Mouse (Mus musculus) hematopoietic stem cell, adult 5-6 weeks (primary cell): Measurements from ENCODE around the gene Ntm. TPM values are rescaled to one million over a fixed set of nuclear protein-coding genes. Genes with fewer than 3 reads are reported as not detected.

Experiments
- ATAC-seq, 2 experiments: fragments of 125-278 bp in 1 of 2; replicated peaks in 1 of 2; 2 replicates each; pipeline ENCODE4 v1.8.0; 2016 to 2017; ENCODE audit warnings: inconsistent platforms in 2 of 2, mild to moderate bottlenecking in 2 of 2, moderate number of reproducible peaks in 2 of 2, low read depth in 1 of 2, moderate TSS enrichment in 1 of 2; ENCODE audit not compliant: low FRiP score in 2 of 2, poor library complexity in 2 of 2, severe bottlenecking in 2 of 2, insufficient read depth in 1 of 2, low TSS enrichment in 1 of 2
- total RNA-seq: library from RNA; stranded (forward); fragments of 172-1452, 232-1000 nt; gene quantifications from 2 replicates; pipeline ENCODE4 v1.2.3, GENCODE M21; 2017

Gene Ntm
- total RNA-seq, 1 experiment from 2014 or later, result not detected

DNA sequence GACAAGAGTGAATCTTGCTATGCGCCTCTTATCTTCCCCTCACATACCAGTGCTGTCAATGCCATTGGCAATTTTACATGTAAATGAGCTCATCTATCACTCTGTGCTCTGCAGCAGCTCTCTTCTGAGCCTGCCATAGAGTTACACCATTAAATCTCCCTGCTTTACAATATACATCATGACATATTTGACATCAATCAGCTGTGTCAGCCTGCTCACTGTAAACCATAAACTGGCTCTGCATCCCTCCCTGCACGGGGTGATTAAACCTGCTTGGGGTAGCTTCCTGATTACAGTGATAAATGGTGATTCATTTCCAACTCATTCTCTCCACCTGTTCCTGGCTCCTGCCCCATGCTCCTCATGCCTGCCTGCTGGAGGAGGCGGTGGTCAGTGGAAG lies 439.7 kb downstream of the Ntm start:
- no peak for ATAC-seq

DNA sequence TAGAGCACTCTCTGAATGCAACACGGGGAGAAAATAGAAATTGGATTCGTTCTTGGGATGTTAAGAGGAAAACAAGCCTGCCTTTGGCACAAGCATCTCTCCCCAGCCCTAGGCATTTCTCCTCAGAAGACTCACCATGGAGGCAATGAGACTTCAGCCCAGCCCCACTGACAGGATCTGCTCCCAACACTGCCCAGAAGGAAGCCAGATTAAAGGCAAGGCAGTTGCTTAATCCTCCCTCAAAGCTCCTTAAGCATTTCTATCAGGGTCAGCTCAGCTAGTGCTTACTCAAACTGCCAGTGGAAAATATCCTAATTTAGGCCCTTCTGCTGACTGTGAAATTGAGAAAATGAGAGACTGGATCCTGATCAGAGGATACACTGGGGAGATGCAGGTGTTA lies 443.8 kb downstream of the Ntm start:
- no peak for ATAC-seq

DNA sequence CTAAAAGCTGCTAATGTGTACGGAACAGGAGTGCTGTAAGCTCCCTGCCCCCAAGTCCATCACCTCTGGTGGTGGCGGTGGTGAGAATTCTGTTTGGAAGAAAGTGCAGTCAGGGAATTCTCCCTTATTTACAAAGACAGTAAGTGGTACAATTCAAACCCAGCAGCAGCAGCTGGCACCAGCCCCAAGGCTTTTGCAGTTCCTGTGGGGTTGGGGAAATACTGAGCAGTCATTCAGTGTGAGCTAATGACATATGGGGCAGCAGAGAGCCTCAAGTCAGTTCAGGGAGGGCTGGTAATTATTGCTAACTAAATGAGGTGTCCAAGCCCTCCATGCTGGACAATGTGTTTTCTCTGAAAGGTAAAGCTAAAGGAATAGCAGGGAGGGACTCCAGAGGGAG lies 446.3 kb downstream of the Ntm start:
- ATAC-seq, result no peak

DNA sequence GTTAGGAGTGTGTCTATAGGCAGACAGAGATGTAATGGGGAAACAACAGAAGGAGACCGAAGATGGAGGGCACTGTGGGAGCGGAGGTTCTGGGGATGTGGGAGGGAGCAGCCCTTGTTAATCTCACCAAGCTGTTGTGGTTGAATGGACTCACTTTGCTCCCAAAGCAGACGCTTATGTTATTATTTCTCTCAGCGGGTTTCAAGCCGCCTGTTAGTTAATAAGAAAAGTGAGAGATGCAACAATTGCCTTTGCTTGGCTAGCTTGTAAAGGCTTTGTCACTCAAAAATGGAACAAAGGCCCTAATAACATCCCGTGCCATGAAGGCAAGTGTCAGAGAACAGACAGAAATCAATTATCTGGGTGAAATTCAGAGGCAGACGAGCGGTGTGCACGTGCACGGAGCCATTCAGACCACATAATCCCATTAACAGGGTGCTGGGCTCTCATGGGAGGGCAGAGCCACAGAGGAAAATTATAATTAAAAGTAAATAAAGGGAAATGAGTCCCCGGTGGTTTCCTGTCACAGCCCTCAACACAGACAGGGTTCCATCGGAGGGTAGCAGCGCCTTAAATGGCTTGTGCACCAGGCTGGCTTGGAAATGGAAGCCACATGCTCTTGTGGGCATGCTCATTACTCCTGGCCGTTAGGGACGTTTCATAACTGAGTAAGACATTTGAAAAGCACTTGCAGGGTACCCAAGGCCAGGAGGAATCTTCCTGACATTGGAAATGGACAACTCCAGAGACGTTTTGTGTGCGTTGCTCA lies 448.2 kb downstream of the Ntm start:
- no peak for ATAC-seq

DNA sequence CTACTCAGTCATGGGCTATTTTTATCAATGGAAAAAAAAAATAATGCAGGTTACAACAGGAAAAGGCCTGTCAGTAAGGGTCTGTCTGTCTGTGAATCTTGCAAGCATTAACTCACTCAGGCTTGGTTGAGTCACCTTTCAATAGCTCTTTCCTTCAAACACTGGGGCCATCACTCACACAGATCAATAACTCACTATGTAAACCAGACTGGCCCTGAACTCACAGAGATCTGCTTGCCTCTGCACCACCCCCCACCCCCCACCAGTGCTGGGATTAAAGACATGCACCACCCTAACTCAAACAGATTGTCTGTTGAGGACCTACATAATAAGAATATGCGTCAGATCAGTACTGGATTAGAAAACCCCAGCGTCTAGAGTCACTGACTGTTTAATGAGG lies 466.9 kb downstream of the Ntm start:
- ATAC-seq, result no peak

DNA sequence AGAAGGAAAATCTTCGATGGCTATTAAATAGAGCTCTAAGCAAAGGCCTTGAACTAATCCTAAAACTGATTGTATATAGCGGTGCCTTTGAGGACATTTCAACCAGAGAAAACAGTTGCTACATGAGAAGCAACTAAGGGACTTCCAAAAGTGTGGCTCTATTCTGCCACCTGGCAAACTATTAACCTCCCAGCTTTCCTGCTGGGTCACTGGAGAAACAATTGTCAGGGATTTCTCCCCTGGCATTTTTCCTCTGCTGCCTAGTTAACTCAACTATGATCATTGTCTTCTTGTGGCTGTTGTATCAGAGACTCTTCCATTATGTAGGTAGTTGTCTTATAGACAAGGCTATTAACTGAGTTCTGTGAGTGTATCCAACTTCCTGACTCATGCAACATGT lies 480.7 kb downstream of the Ntm start:
- no peak for ATAC-seq

DNA sequence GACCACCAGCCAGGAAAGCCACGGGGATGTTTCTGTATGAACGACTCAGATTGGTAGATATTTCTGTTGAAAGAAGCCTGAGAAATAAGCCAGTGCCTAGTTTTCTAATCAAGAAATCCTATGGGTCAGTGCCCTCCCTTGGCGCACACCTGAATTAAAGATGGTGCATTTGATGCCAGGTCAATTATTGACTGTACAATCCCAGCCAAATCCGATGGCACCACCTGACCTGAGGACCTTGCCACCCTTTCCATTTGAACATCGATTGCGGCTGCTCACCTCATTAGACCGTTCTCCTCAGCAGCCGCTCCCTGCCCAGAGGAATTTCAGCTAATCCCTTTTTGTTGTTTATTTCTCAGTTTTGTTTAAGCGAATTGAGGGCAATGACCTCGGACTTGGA lies 483.9 kb downstream of the Ntm start:
- no peak for ATAC-seq

DNA sequence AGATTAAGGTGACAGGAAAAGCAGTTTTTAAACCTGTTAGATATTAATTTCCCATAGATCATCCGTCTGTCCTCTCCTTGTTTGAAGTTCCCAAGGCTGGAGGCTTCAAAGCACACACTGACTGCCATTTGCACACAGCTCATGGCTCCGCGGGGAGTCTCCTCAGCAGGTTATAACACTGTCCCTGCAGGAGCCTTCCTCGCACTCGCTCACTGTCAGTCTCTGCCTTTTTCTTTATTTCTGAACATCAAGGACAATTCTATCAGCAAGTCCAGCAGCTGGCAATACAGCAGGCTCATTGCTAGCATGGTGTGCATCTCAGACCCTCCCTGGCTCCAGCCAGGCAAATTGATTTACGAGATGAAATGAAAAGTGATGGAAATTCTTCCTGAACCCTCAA lies 485.7 kb downstream of the Ntm start:
- no peak for ATAC-seq

DNA sequence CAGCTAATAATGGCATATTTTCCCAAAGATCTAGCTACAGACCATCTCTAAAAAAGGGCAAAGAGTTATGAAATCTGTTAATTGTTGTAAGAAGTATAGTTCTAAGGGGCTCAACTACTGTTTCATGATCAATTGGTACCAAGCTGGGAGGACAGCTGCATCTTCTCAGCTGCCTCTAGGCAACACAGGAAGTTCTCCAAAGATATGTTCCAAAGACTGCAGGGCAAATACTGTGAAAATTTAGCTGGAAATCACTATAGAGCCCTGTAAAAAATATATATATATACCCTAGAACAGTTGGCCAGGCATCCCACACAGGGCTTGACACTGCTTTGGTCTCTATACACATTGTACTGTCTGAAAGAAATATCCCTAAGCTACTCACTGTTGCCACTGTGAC lies 489.5 kb downstream of the Ntm start:
- ATAC-seq, result no peak

DNA sequence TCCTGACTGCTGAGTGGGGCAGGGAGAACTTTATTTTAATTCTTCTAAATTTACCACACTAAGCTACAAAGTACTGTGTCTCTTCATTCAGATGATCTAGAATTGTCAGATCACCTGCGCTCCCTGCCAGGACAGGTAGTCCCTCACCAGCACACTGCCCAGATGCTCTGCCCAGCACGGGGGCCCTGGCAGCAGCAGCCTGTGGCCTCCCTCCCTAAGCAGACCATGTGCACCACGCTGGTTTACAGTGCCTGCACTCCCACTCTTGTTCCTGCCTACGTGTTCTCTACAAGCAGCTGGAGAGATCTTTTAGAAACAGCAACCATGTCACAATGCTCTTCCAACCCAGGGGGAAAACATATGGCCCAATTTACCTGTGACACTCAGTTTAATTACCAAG lies 490.7 kb downstream of the Ntm start:
- ATAC-seq, result no peak

DNA sequence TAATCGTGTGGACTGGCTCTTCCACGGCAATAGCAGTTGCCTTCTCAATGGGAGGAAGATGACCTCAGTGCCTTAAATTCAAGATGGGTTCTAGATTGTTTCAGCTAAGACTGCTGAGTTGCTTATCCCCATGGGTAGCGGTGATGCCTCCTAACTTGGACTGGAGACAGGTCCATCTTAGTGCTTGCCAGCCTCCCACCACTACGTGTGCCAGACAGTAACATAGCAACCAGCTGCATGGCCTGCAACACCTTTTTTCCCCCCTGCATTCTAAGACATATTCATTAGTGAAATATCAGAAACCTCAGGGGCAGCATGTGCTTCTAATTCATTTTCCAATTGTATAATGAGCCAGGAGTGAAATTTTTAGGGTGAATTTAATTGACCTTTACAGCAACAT lies 498.2 kb downstream of the Ntm start:
- no peak for ATAC-seq

DNA sequence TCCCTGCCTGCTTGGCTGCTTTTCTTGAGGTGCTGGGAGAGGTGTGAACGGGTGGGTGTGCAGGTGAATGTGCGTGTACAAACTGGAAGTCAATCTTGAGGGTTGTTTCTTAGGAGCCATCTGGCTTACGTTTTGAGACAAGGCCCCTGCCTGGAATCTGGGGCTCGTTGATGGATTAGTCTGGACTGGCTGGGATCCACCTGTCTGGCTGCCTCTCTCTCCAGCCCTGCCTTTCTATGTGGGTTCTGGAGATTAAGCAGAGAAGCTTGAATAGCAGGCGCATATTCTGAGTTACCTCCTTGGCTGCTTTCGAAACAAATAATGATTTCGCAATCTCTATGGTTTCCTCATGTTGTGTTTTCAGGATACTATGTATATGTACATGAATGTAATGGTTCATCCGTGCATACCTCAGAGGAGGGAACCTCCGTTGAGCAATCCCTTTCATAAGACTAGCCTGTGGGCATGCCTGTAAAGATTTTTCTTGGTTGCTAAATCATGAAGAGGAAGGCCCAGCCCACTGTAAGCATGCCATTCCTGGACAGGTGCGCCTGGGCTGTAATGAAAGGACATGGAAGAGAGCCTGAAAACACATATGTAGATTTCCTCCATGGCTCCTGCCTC lies 499.9 kb downstream of the Ntm start:
- no peak for ATAC-seq

DNA sequence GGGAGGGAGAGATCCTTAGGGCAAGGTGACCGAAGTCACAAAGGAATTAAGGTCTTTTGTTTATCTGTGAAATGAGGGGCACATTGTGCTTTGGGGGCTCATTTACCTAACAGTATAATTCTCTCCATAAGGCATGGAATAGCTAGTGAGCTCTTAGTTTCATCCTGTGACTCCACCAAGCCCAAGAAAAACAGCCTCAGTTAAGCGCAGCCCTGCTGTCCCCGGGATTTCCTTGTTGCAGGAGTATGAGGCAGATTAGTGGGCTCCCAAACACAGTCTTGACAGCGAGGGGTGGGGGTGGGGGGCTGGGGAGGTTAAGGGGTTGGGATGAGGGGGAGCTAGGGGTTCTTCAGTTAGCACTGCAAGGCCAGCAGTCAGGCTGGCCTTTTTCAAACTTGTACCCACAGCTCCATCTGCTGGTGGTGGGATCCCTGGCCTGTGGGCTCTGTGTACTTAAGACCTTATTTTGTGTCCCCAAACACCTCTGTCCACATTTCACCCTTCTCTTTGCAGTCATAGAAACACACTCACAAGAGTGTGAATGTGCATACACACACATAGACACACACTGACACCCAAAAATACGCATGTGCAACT lies 504.9 kb downstream of the Ntm start:
- no peak for ATAC-seq

DNA sequence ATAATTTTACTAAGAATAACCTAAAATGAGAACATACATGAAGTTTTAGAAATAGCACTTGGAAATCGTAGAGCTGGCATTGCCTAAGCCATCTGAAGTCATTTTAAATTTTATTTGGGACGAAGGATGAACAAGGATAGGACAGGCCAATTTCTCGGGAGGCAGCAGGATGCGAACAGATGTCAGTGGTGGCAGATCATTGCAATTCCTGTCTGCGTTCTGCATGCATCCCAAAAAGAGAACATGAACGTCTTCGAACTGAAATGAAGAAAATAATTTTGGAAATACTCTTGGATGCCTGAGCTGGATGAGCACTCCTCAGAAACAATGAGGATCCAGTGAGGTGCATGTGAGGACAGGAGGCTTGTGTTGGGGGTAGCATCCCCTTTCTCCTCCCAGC lies 506.9 kb downstream of the Ntm start:
- ATAC-seq, result no peak

DNA sequence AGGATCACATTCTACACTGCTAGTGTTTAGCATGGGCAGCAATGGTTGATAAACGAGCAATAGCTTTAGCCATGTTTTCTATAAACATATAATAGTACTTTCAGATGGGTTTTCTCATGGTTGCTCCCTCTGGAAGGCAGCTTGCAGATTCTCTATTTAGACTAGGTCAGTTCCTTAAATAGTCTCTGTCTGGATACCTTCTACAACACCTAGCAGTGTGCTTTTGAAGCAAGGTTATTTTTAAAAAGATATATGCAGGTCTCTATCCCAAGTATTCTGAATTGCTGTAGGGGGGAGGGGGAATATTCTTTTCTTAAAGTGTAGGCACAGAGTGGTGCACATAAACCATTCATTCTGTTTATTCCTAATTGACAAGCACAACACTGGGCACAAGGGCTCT lies 511.7 kb downstream of the Ntm start:
- no peak for ATAC-seq

DNA sequence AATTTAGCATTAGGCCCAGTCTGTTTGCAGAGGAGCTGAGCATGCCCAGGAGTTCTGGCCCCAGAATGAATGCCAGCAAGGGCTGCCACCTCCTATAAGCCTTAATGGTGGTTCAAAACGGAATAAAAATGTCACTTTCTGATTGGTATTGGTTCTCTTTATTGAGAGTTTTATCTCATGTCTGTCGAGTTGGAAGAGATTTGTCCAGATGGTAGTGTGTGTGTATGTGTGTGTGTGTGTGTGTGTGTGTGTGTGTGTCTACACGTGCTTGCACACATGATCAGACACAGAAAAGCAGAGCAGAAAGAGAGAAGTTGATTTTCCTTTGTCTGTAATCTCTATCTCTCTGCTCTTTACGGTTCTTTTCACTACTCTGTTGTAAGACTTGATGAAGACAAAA lies 518.9 kb downstream of the Ntm start:
- no peak for ATAC-seq

DNA sequence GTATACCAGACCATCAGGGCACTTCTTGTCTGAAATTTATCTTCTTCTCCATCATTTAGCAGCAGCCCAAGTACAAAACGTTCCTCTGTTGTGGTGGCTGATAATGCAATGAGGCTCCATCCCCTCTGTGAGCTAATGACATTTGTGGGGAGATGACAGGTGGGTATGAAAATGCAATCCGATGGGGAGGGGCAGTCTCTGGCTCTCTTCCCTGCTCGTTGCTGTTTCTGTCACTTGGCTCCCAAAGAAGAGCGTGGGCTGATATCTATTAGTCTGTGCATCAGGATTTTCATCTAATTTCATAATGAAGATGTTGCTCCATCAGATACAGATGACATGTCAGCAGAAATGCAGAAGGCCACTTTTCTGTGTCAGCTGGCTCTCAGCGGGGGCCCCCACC lies 523.5 kb downstream of the Ntm start:
- no peak for ATAC-seq

DNA sequence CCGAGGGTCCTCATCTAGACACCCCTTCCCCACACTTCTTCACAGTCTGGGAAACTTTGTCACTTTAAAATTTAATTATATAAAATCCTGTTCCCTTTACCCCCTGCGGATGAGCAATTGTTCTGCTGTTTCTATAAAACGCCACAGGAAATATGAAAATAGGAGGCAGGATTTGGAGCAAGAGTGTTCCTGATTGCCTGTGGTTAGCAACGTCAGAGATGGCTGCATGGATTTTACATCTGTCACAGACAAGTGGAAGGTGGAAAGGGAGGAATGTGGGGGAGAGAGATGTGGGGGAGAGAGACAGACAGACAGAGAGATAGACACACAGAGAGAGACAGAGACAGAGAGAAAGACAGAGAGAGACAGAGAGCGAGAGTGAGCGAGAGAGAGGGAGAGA lies 528.3 kb downstream of the Ntm start:
- no peak for ATAC-seq

DNA sequence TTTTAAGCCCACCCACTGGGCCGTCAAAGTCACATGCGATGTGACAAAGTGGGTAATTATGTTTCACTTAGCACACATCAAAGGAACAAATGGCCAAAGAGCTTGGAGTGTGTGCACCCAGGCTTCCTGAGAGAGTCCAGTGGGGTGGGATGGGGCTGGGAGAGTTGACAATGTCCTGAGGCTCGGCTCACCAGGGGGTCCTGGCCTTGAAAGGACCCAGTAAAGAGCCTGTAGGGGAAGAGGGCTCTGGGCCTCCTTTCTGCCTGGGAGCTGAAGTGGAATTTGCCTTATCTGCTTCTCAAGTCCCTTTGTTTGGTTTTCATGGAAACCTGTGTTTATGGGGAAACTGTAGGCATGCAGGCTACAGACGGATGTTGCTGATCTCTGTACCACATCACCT lies 529.0 kb downstream of the Ntm start:
- ATAC-seq, result no peak
